ENCODE assay signal across 28 mouse cellular contexts in genomic region chr7:126452244-126452643, GRCm38 (mm10). TPM values are rescaled to one million over a fixed set of nuclear protein-coding genes. Genes with fewer than 3 reads are reported as not detected.
"Had no signal": no experiment of that assay in that cellular context is flagged by ENCODE, and none has a peak within 500 bp of the region (broad histone marks: within the 10 kb centered on the region; RNA-seq: fewer than 3 reads in every experiment).

No protein-coding gene starts in this region.

- DNase-seq: heart, adult 11 months; heart, adult 2 months; heart, postnatal 14 days; heart, postnatal 36 days; kidney, adult 11 months; kidney, adult 2 months; kidney, adult 9 months; kidney, postnatal 14 days; kidney, postnatal 36 days; liver; liver, embryonic 13.5 days; liver, postnatal 0 days had no signal

- H3K4me3 ChIP-seq: heart, adult 2 months; heart, embryonic 13.5 days; heart, embryonic 15.5 days; hindbrain, embryonic 13.5 days; hindbrain, embryonic 15.5 days; kidney, embryonic 15.5 days; left cerebral cortex, adult 2 months; limb, embryonic 10.5 days; limb, embryonic 12.5 days; liver, embryonic 13.5 days; liver, embryonic 15.5 days had no signal

- H3K27ac ChIP-seq: heart, adult 2 months; heart, embryonic 13.5 days; heart, embryonic 15.5 days; hindbrain, embryonic 13.5 days; hindbrain, embryonic 15.5 days; hindbrain, postnatal 0 days; kidney, embryonic 15.5 days; left cerebral cortex, adult 2 months; limb, embryonic 10.5 days; limb, embryonic 12.5 days; liver, embryonic 13.5 days; liver, embryonic 15.5 days had no signal

- ATAC-seq: hindbrain, postnatal 0 days; intestine, embryonic 16.5 days; liver, postnatal 0 days had no signal

RNA-seq across cellular contexts. Expression of gene Cd19, which starts 37.6 kb away (rescaled TPM):
- total RNA-seq: hematopoietic stem cell, adult 5-6 weeks; layer of hippocampus, adult 18-20 months; layer of hippocampus, postnatal 25 days; left cerebral cortex, adult 2 months; left cerebral cortex, postnatal 14 days; left cerebral cortex, postnatal 36 days had no signal
